Mouse (Mus musculus) hindbrain, embryonic 16.5 days (tissue): ENCODE data around the gene Mettl3. TPM values are rescaled to one million over a fixed set of nuclear protein-coding genes. Genes with fewer than 3 reads are reported as not detected.
"Not testable (repeated sequence)": the region's sequence is repeated elsewhere in the genome, so short reads cannot be mapped to it uniquely, and the experiment has no call there.

Experiments
- ATAC-seq: fragments of 200-750 bp; cut with Nextera tagmentation; 2 replicates; pipeline ENCODE4 v1.8.0; 2017; ENCODE audit warnings: moderate TSS enrichment, moderate library complexity
- H3K27ac ChIP-seq: fragments of 300-500 bp; sonication (generic); 2 replicates; pipeline ENCODE4 v1.5.1; 2014; ENCODE audit warnings: low read depth, mild to moderate bottlenecking, control low read depth, low read length, moderate library complexity
- H3K27me3 ChIP-seq: fragments of 300-500 bp; sonication (generic); replicated peaks from 2 replicates; pipeline ENCODE4 v1.6.1; 2014; ENCODE audit warnings: low read length; ENCODE audit not compliant: control insufficient read depth, insufficient read depth
- H3K36me3 ChIP-seq: fragments of 300-500 bp; sonication (generic); 2 replicates; pipeline ENCODE4 v1.6.1; 2014; ENCODE audit warnings: mild to moderate bottlenecking, low read length, moderate library complexity, mixed read lengths; ENCODE audit not compliant: control insufficient read depth, insufficient read depth
- H3K4me1 ChIP-seq: fragments of 300-500 bp; sonication (generic); 2 replicates; pipeline ENCODE4 v1.6.1; 2014; ENCODE audit warnings: low read depth, low read length; ENCODE audit not compliant: control insufficient read depth, insufficient read depth
- H3K4me2 ChIP-seq: fragments of 300-500 bp; sonication (generic); 2 replicates; pipeline ENCODE4 v1.6.1; 2014; ENCODE audit warnings: mild to moderate bottlenecking, low read length, control low read depth, moderate library complexity
- H3K4me3 ChIP-seq: fragments of 300-500 bp; sonication (generic); 2 replicates; pipeline ENCODE4 v1.5.1; 2014; ENCODE audit warnings: mild to moderate bottlenecking, low read length, control low read depth, moderate library complexity
- H3K9ac ChIP-seq: fragments of 300-500 bp; sonication (generic); 2 replicates; pipeline ENCODE4 v1.6.1; 2014; ENCODE audit warnings: low read depth, mild to moderate bottlenecking, control low read depth, low read length, moderate library complexity
- H3K9me3 ChIP-seq: fragments of 300-500 bp; sonication (generic); 2 replicates; pipeline ENCODE4 v1.6.1; 2014; ENCODE audit warnings: mild to moderate bottlenecking, low read length, moderate library complexity; ENCODE audit not compliant: control insufficient read depth
- WGBS: fragments of 180-500 bp; shearing (Covaris S2); extraction: QIAGEN DNeasy Blood & Tissue Kit; methylation state at CpG from one replicate; pipeline ENCODE4 v1.1.7; 2014; 5-methylcytosine and 5-hydroxymethylcytosine counted together
- polyA plus RNA-seq: library from polyadenylated mRNA; unstranded; fragments of >200 nt; fragmentation: Nextera tagmentation; extraction: Ambion mirVana; gene quantifications from 2 replicates; pipeline ENCODE4 v1.2.1, GENCODE M21; 2015

The Mettl3 gene
- polyA plus RNA-seq, 1 experiment from 2014 or later: 41.6 TPM

DNA sequence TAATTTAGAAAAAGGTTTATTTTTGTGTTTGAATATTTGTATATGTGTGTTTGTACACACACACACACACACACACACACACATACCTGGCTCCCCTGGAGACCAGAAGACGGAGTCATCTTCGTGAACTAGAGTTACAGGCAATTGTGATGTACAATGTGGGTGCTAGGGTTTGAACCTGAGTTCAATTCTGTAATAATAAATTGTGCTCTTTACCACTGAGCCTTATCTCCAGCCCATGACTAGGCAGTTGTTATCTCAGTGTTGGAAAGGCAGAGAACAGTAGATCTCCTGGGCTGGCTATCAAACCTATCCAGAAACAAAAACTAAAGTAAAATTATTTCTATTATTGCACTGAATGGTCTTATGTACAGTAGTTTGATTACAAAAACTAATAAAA is 1.2 kb upstream of the Mettl3 start:
- Histone ChIP-seq H3K4me1 (peaks cover 5% of the 10 kb centered on the region), H3K4me2 (no peak overlapping the region; the same call in 1 of the 2 replicates), H3K27me3 (no peaks in the 10 kb centered on the region), H3K4me3 (no peak overlapping the region), H3K9me3 (no peaks in the 10 kb centered on the region), H3K36me3 (peaks cover 2% of the 10 kb centered on the region; the same call in 1 of the 2 replicates), H3K9ac (no peak overlapping the region), H3K27ac (no peak overlapping the region)
- 94% methylated on average over 2 of the region's 2 CpGs for whole genome bisulfite sequencing
- ATAC-seq: no peak

DNA sequence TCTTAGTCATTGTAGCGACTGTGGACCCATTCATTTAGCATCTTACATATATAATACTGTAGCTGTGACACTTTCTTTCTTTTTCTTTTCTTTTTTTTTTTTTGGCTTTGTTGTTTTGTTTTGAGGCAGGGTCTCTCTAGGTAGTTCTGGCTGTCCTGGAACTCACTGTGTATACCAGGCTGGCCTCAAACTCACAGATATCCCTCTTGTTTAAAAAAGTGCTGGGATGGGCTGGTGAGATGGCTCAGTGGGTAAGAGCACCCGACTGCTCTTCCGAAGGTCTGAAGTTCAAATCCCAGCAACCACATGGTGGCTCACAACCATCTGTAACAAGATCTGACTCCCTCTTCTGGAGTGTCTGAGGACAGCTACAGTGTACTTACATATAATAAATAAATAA is 1.4 kb downstream of the Mettl3 start:
- 86% methylated on average over 3 of the region's 3 CpGs for WGBS
- H3K4me2 ChIP-seq, ATAC-seq, H3K4me3 ChIP-seq, H3K27me3 ChIP-seq, H3K27ac ChIP-seq, H3K9me3 ChIP-seq, H3K4me1 ChIP-seq, H3K9ac ChIP-seq: not testable (repeated sequence)
- peaks cover 10% of the 10 kb centered on the region for H3K36me3 ChIP-seq

DNA sequence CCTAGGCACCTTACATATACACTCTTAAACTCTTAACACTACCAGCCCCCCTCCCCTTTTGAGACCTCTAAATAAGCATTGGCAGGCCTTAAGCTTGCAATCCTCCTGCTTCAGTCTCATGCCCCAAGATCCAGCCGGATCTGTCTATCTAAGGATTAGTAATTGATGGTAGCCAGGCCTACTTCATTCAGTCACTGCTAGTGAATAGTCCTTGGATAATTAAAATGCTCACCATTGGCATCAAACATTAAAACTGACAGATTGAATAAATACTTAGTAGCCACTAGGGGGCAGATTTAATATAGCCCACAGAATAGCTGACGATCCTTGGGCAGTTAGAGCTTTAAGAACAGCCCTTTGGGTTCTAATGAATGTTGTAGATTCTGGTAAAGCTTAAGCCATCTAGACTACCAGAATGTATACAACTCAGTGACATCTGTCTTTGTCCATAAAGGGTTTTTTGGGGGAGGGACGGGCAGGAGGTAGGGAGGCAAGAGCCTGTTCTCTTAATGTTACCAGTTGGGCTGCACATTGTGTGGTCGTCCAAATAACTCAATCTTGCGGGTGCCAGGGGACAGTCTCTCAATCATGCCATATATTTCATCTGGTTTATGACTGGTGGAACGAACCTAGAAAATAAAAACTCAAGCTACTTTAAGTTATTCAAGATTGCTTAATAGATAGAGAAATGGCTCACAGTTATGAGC is 9.2 kb downstream of the Mettl3 start:
- Histone ChIP-seq H3K9me3 (no peaks in the 10 kb centered on the region), H3K27ac (no peak overlapping the region), H3K9ac (no peak overlapping the region), H3K36me3 (peaks cover 36% of the 10 kb centered on the region), H3K4me1 (no peaks in the 10 kb centered on the region), H3K4me2 (no peak overlapping the region), H3K4me3 (no peak overlapping the region), H3K27me3 (no peaks in the 10 kb centered on the region)
- peak; percentile 57 for ATAC-seq
- WGBS: 61% methylated on average over 6 of the region's 6 CpGs

DNA sequence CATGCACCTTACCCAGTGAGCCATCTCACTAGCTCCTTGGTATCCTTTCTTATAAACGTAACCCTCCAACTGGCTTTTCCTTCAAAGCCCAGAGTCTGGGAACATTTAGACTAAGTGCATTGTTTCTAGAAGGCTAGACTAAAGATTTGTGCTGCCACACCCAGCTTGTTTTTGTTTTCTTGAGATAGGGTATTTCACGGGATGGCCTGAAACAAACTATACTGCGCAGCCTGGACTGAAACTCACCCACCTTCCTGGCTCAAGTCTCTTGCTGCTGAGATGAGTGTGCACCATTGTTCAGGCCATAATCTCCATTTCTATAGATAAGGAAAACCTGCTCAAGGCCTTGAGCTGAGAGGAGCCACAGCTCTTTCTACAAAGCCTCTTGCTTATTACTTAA is 20.7 kb downstream of the Mettl3 start:
- WGBS: 92% methylated on average over 3 of the region's 3 CpGs
- Histone ChIP-seq H3K27ac (no peak overlapping the region), H3K36me3 (peaks cover 24% of the 10 kb centered on the region), H3K27me3 (no peaks in the 10 kb centered on the region), H3K4me2 (no peak overlapping the region), H3K9me3 (no peaks in the 10 kb centered on the region), H3K4me3 (no peak overlapping the region), H3K9ac (no peak overlapping the region), H3K4me1 (peaks cover 8% of the 10 kb centered on the region)
- no peak for ATAC-seq

DNA sequence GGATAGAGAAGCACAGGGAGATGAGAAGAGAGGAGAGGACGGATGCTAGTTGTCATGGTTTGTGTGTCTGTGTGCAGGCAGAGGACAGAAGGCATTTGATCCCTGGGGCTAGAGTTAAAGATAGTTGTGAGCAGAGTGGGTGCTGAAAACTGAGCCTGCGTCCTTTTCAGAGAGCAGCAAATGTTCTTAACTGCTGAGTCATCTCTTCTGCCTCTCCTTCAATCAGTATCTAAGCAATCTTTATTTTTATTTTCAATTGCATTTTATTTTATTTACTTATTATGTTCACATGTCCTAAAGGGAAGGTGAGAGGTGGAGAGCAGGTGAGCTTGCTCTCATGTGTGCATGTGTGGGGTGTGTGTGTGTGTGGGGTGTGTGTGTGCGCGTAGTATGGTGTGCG is 21.3 kb downstream of the Mettl3 start:
- no peak overlapping the region for H3K27ac ChIP-seq
- 90% methylated on average over 5 of the region's 5 CpGs for whole genome bisulfite sequencing
- H3K4me1 ChIP-seq: peaks cover 8% of the 10 kb centered on the region
- no peaks in the 10 kb centered on the region for H3K27me3 ChIP-seq
- peaks cover 22% of the 10 kb centered on the region for H3K36me3 ChIP-seq
- ATAC-seq: no peak
- H3K4me3 ChIP-seq: no peak overlapping the region
- H3K9ac ChIP-seq: no peak overlapping the region
- no peaks in the 10 kb centered on the region for H3K9me3 ChIP-seq
- H3K4me2 ChIP-seq: no peak overlapping the region

DNA sequence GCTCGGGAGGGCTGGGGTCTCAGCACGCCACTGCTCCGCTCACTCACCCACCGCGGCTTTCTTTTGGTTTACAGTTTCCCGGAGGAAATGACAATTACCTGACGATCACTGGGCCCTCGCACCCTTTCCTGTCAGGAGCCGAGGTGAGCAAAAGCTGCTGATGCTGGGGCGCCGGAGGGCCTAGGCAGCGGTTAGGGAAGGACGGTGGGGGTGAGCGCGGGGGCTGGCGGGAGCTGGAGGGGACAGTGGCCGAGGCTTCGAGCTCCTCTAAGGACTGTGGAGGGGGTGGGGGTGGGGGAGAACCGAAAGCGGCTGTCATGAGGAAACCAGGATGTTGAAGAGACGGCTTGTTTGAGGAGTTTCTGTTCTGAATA is 25.2 kb downstream of the Mettl3 start:
- H3K9me3 ChIP-seq: no peaks in the 10 kb centered on the region
- WGBS: 0% methylated on average over 21 of the region's 21 CpGs
- no peak for ATAC-seq

DNA sequence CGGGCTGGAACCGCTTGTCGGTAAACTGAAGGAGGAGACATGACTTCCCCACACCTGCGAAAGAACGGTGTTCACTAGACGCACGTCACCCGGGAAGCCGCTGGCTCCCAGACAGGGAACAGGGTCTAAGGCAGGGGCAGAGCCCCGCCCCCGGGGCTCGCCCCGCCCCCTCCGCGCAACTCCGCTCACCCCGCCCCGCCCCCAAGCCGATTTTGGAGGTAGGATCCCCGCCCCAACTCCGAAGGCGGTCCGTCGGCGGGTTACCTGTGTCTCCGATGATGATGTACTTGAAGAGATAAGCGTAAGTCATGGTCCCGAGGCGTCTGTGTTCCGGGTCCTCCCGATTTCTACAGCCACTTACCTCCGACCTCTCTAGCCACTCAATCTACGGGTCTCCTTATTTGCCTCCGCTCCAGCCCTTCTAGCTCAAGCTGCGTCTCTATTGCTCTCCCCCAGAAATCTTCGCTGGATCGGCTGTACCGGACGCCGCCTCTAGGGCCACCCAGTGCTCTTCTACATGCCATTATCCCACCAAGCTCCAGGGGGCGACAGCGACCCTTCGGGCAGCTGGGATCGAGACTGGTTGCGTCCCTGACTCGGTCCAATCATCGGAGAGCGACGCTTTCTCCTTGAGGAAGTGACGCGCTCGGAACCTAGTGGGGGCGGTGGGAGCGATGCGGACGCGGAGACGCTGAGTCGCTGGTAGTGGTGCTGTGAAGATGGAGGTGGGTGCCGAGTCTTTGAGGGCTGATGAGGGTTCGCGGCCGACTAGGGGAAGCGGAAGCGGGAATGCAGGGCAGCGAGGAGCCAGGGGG is 25.8 kb downstream of the Mettl3 start, which contains the start of the genes Tox4 and Rab2b:
Gene Tox4 (plus strand): TSS at position 215 of the 815 bp plus-strand sequence.
Gene Rab2b (minus strand): TSS at position 614 of the 815 bp plus-strand sequence.
- Histone ChIP-seq H3K36me3 (peaks cover 10% of the 10 kb centered on the region; the same call in 1 of the 2 replicates), H3K9me3 (no peaks in the 10 kb centered on the region), H3K4me2 (peak within 1 kb of the TSS; percentile 70), H3K4me3 (peak within 1 kb of the TSS; percentile 90), H3K27ac (peak within 1 kb of the TSS; percentile 84), H3K9ac (peak within 1 kb of the TSS; percentile 89), H3K4me1 (peaks cover 10% of the 10 kb centered on the region), H3K27me3 (no peaks in the 10 kb centered on the region)
- peak; percentile 99 for ATAC-seq
- under 1% methylated on average over 59 of the region's 66 CpGs for WGBS

More for the DNA sequence above, 25.2 kb downstream of the Mettl3 start:
- H3K9ac ChIP-seq: peak overlapping the region; percentile 89
- H3K36me3 ChIP-seq: peaks cover 8% of the 10 kb centered on the region; the same call in 1 of the 2 replicates
- peak overlapping the region; percentile 60 for H3K4me2 ChIP-seq
- H3K27ac ChIP-seq: peak overlapping the region; percentile 84
- no peaks in the 10 kb centered on the region for H3K27me3 ChIP-seq
- H3K4me1 ChIP-seq: peaks cover 10% of the 10 kb centered on the region
- H3K4me3 ChIP-seq: peak overlapping the region; percentile 90

DNA sequence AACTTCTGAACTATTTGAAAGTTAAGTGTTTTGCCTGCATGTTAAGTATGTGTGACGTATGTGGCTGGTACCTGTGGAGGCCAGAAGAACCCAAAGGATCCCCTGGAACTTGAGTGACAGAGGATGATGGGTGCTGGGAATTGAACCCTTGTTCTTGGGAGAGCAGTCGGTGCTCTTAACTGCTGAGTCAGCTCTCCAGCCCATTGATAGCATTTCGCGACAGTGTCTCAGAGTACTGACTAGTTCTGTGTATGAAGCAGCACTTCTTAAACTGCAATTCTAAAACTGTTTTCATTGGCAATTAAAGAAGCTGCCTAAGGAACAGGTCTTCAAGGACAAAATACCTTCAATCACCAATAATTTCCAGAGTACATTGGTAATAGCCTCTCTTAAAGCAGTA is 27.7 kb downstream of the Mettl3 start:
- no peaks in the 10 kb centered on the region for H3K27me3 ChIP-seq
- no peak overlapping the region for H3K9ac ChIP-seq
- H3K4me2 ChIP-seq: no peak overlapping the region
- no peak overlapping the region for H3K27ac ChIP-seq
- H3K9me3 ChIP-seq: no peaks in the 10 kb centered on the region
- H3K4me3 ChIP-seq: no peak overlapping the region
- WGBS: 87% methylated on average over 4 of the region's 4 CpGs
- ATAC-seq: no peak
- peaks cover 14% of the 10 kb centered on the region for H3K36me3 ChIP-seq
- peaks cover 10% of the 10 kb centered on the region for H3K4me1 ChIP-seq

DNA sequence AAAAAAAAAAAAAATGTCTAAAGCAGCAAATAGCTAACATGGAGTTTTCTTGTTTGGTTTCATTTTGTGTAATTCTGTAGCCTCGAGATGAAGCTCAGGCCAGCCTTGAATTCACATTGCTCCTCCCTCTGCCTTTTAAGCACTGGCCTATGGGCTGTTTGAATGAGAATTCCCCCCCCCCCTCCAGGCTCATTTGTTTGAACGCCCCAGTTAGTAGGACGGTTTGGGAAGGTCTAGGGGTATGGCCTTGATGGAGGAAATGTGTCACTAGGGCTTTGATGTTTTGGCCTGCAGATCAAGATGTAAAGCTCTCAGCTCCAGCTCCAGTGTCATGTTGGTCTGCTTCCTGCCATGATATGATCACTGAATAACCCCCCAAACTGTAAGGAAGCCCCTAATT is 32.1 kb downstream of the Mettl3 start:
- Histone ChIP-seq H3K4me1 (no peaks in the 10 kb centered on the region), H3K4me3 (no peak overlapping the region), H3K9me3 (no peaks in the 10 kb centered on the region), H3K36me3 (peaks cover 19% of the 10 kb centered on the region), H3K9ac (no peak overlapping the region), H3K4me2 (no peak overlapping the region), H3K27me3 (no peaks in the 10 kb centered on the region), H3K27ac (no peak overlapping the region)
- no peak for ATAC-seq
- WGBS: 66% methylated on average over 3 of the region's 3 CpGs
